Mouse (Mus musculus) erythroblast, embryonic 14.5 days (primary cell): ENCODE data around the gene Cdkl2. TPM values are rescaled to one million over a fixed set of nuclear protein-coding genes. Genes with fewer than 3 reads are reported as not detected.

ENCODE experiments used
- H3K27me3 ChIP-seq: 2 replicates; pipeline ENCODE4 v1.6.1; 2012; ENCODE audit warnings: inconsistent platforms; ENCODE audit not compliant: control insufficient read depth
- H3K36me3 ChIP-seq: 2 replicates; pipeline ENCODE4 v1.6.1; 2012; ENCODE audit warnings: mild to moderate bottlenecking, inconsistent platforms; ENCODE audit not compliant: control insufficient read depth
- H3K4me1 ChIP-seq: 2 replicates; pipeline ENCODE4 v1.6.1; 2012; ENCODE audit warnings: inconsistent platforms; ENCODE audit not compliant: control insufficient read depth
- H3K4me3 ChIP-seq: replicated peaks from 2 replicates; pipeline ENCODE3; 2012; ENCODE audit warnings: moderate library complexity, mild to moderate bottlenecking, inconsistent platforms
- H3K9me3 ChIP-seq: 2 replicates; pipeline ENCODE4 v1.6.1; 2012; ENCODE audit warnings: low read length, inconsistent platforms, mixed read lengths; ENCODE audit not compliant: control insufficient read depth
- GATA1 ChIP-seq: IDR thresholded peaks from 2 replicates; pipeline ENCODE4 v1.6.1; 2012; ENCODE audit warnings: low read length, inconsistent platforms, mixed read lengths
- TAL1 ChIP-seq: IDR thresholded peaks from 3 replicates; pipeline ENCODE4 v1.6.1; 2012; ENCODE audit warnings: low read length, inconsistent platforms, mixed read lengths
- polyA plus RNA-seq: library from polyadenylated mRNA; stranded (reverse); fragments of >175 nt; gene quantifications from 2 replicates; pipeline ENCODE4 v1.2.3, GENCODE M21; 2012

Gene Cdkl2
- polyA plus RNA-seq, 1 experiment = not detected

GRCm38 (mm10) chr5:92009827-92010226 is 33.9 kb downstream of the Cdkl2 start:
- Histone ChIP-seq H3K4me1 (peaks cover 3% of the 10 kb centered on the region), H3K27me3 (no peaks in the 10 kb centered on the region; the same call in 1 of the 2 replicates), H3K9me3 (no peaks in the 10 kb centered on the region), H3K4me3 (no peak overlapping the region), H3K36me3 (no peaks in the 10 kb centered on the region)
- no peak for TF ChIP-seq GATA1
- no peak for TF ChIP-seq TAL1

GRCm38 (mm10) chr5:92003011-92003410 is 40.7 kb downstream of the Cdkl2 start:
- H3K4me1 ChIP-seq = no peaks in the 10 kb centered on the region
- H3K27me3 ChIP-seq = no peaks in the 10 kb centered on the region
- no peaks in the 10 kb centered on the region for H3K36me3 ChIP-seq
- H3K4me3 ChIP-seq = no peak overlapping the region
- TF ChIP-seq GATA1 = no peak
- no peak for TF ChIP-seq TAL1
- peaks cover 5% of the 10 kb centered on the region; the same call in 1 of the 2 replicates for H3K9me3 ChIP-seq

- Histone ChIP-seq H3K27me3 (no peaks in the 10 kb centered on the region), H3K36me3 (no peaks in the 10 kb centered on the region), H3K9me3 (peaks cover 5% of the 10 kb centered on the region; the same call in 1 of the 2 replicates), H3K4me1 (no peaks in the 10 kb centered on the region), H3K4me3 (no peak overlapping the region)
- TF ChIP-seq GATA1 (no peak), TAL1 (no peak)
These were observed 42.9 kb downstream of the Cdkl2 start for GRCm38 (mm10) chr5:92000770-92001169.

DNA sequence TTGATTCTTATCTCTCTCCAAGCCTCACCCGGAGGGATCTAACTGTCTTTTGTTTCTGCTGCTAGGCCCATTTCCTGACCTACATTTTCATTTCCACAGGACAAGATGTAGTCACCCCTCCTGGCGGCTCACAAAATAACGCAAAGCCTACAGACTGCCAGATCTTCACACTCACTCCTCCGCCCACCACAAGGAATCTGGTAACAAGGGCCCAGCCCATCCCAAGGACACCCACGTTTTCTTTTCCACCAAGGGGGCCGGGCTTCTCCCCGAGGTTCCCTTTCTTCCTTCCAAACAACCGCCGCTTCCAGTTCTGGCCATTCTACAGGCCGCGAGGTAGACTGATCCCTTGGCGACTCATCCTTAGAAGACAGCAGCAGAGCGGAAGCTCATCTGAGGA is 49.1 kb downstream of the Cdkl2 start:
- no peak overlapping the region for H3K4me3 ChIP-seq
- H3K36me3 ChIP-seq = no peaks in the 10 kb centered on the region
- no peaks in the 10 kb centered on the region for H3K27me3 ChIP-seq
- H3K9me3 ChIP-seq = 0 out of 2 replicates have a peak, but pooled peaks cover 3% of the 10 kb centered on the region
- TF ChIP-seq GATA1 (no peak), TAL1 (no peak)
- H3K4me1 ChIP-seq = no peaks in the 10 kb centered on the region

DNA sequence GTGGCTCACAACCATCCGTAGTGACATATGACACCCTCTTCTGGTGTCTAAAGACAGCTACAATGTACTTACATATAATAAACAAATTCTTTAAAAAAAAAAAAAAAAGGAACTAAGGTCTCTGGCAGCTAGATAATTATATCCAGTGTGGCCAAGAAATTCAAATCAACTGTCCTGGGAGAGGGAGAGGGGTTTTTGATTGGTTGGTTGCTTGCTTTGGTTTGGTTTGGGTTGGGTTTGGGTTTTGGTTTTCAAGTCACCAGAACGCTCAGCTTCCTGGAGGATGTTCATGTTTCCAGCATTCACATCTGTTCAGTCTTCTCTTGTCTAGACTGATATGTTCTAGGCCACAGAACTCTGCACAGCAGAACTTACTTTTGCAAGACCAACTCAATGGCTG is 50.6 kb downstream of the Cdkl2 start:
- Histone ChIP-seq H3K27me3 (no peaks in the 10 kb centered on the region), H3K4me3 (no peak overlapping the region), H3K4me1 (no peaks in the 10 kb centered on the region), H3K9me3 (no peaks in the 10 kb centered on the region), H3K36me3 (no peaks in the 10 kb centered on the region)
- TF ChIP-seq TAL1 (no peak), GATA1 (no peak)

DNA sequence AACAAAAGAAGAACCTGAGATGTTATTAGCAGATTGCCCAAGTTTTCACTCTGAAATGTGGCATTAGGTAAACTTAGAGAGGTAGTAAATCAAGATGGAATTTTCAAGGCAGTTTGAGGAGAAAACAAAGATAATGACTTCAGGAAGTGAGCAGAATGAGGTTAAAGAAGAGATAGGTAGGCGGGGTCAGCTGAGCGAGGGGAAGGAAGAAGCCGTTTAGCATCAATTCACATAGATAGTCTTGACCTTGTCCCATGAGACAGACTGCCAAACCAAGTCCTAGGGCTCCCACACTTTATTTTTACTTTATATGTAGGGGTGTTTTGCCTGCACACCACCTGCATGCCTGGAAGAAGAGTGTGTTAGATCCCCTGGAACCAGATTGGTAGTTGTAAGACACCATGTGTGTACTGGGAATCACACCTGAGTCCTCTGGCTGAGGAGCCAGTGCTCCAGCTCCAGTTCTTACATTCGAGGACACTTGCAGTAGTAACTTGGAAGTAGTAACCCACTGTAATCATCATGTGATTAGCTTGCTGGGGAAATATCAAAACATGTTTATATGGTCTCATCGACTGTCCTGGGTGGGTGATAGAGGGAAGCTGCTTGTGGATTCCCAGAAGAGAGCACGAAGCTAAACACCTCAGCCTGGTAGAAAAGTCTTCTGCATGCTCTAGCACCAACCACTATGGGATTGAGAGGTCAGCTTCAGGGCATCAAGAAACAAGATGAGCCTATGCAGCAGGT is 52.3 kb downstream of the Cdkl2 start:
- Histone ChIP-seq H3K27me3 (no peaks in the 10 kb centered on the region), H3K4me1 (no peaks in the 10 kb centered on the region), H3K9me3 (no peaks in the 10 kb centered on the region), H3K36me3 (no peaks in the 10 kb centered on the region), H3K4me3 (no peak overlapping the region)
- TF ChIP-seq TAL1 (no peak), GATA1 (no peak)

DNA sequence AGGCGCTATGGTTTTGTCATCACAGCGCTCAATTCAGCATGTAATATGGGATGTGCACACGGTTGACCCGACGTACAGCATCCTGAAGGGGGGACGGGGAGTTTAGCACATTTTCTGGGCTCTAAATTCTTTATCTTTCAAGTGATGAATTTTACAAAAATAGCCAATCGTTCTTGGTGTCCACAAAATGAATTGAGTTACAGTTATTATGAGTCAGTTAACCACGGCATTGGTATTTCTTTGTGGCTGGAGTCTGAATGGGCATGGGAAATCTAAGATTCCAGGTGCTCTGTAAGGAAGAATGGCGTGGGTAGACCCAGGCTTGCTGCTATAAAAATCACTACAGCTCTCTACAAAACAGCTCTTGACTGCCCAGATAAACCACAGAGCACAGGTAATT is 54.4 kb downstream of the Cdkl2 start:
- Histone ChIP-seq H3K9me3 (no peaks in the 10 kb centered on the region), H3K4me1 (no peaks in the 10 kb centered on the region), H3K36me3 (no peaks in the 10 kb centered on the region), H3K4me3 (no peak overlapping the region), H3K27me3 (no peaks in the 10 kb centered on the region)
- no peak for TF ChIP-seq TAL1
- no peak for TF ChIP-seq GATA1

GRCm38 (mm10) chr5:91987799-91988198 is 55.9 kb downstream of the Cdkl2 start:
- H3K27me3 ChIP-seq = no peaks in the 10 kb centered on the region
- H3K9me3 ChIP-seq = no peaks in the 10 kb centered on the region
- no peaks in the 10 kb centered on the region for H3K4me1 ChIP-seq
- TF ChIP-seq GATA1 = no peak
- no peak for TF ChIP-seq TAL1
- H3K36me3 ChIP-seq = no peaks in the 10 kb centered on the region
- no peak overlapping the region for H3K4me3 ChIP-seq

GRCm38 (mm10) chr5:91987236-91987635 is 56.4 kb downstream of the Cdkl2 start, which contains the start of gene Odaph:
Gene Odaph, plus strand, starts transcription at chr5:91987475.
- Histone ChIP-seq H3K36me3 (no peaks in the 10 kb centered on the region), H3K9me3 (no peaks in the 10 kb centered on the region), H3K4me3 (no peak within 1 kb of the TSS), H3K27me3 (no peaks in the 10 kb centered on the region), H3K4me1 (no peaks in the 10 kb centered on the region)
- TF ChIP-seq TAL1 (no peak), GATA1 (no peak)
